8 mouse cellular contexts compared by ENCODE assay signal in genomic region chr12:69485652-69486651, GRCm38 (mm10).
DNase-seq lines count a peak whose midpoint lies in the region; ATAC-seq lines count a peak whose summit lies in the region.

No protein-coding gene starts in this region.

- H3K4me1 ChIP-seq in forebrain, embryonic 11.5 days (replicated peaks; ENCODE audit: control insufficient read depth, insufficient read depth, low read length), result peaks cover 4% of the 10 kb centered on the region; the same call in 1 of the 2 replicates
- peaks cover 8% of the 10 kb centered on the region for H3K4me1 ChIP-seq in midbrain, embryonic 12.5 days
- 0 out of 2 replicates have a peak, but pooled peaks cover 3% of the 10 kb centered on the region for H3K4me1 ChIP-seq in stomach, embryonic 15.5 days

- H3K4me3 ChIP-seq in forebrain, embryonic 11.5 days (ENCODE audit: low read depth, low read length), result no peak overlapping the region
- no peak overlapping the region for H3K4me3 ChIP-seq in midbrain, embryonic 12.5 days
- H3K4me3 ChIP-seq in stomach, embryonic 15.5 days (replicated peaks), result no peak overlapping the region

- H3K9me3 ChIP-seq in forebrain, embryonic 11.5 days (ENCODE audit: control insufficient read depth, low read length), result no peaks in the 10 kb centered on the region
- no peaks in the 10 kb centered on the region for H3K9me3 ChIP-seq in midbrain, embryonic 12.5 days
- H3K9me3 ChIP-seq in stomach, embryonic 15.5 days, result no peaks in the 10 kb centered on the region

- no peaks in the 10 kb centered on the region for H3K27me3 ChIP-seq in forebrain, embryonic 11.5 days (ENCODE audit: control insufficient read depth, insufficient read depth, low read length)
- H3K27me3 ChIP-seq in midbrain, embryonic 12.5 days, result no peaks in the 10 kb centered on the region
- H3K27me3 ChIP-seq in stomach, embryonic 15.5 days (replicated peaks), result no peaks in the 10 kb centered on the region

- ATAC-seq in forebrain, embryonic 11.5 days (replicated peaks; ENCODE audit: low FRiP score), result peak; percentile 30; the same call in 1 of the 2 replicates
- peak; percentile 85 to 91 for ATAC-seq in hematopoietic stem cell, adult 5-6 weeks (replicated peaks in 1 of 2; ENCODE audit: insufficient read depth in 1 of 2, low FRiP score in 2 of 2, low TSS enrichment in 1 of 2, low read depth in 1 of 2, poor library complexity in 2 of 2, severe bottlenecking in 2 of 2)
- ATAC-seq in midbrain, embryonic 12.5 days (ENCODE audit: low FRiP score, low read depth), result no peak
- peak; percentile 27; the same call in 1 of the 2 replicates for ATAC-seq in stomach, embryonic 15.5 days (ENCODE audit: insufficient read depth, low FRiP score, low read depth)

- peak; percentile 54 to 60 for DNase-seq in B cell, adult 2 months
- peak; percentile 44 for DNase-seq in MN1 (ENCODE audit: low spot score)
- no peak for DNase-seq in forebrain, embryonic 11.5 days (ENCODE audit: low spot score)
- DNase-seq in left cerebral cortex, postnatal 14 days (ENCODE audit: low spot score in 2 of 2), result peak; percentile 34 to 72
- DNase-seq in ovary, postnatal 36 days (ENCODE audit: low spot score), result no peak

- no peak overlapping the region for H3K27ac ChIP-seq in forebrain, embryonic 11.5 days (ENCODE audit: low read depth, low read length)
- H3K27ac ChIP-seq in midbrain, embryonic 12.5 days (replicated peaks), result no peak overlapping the region
- H3K27ac ChIP-seq in stomach, embryonic 15.5 days, result no peak overlapping the region

- H3K9ac ChIP-seq in forebrain, embryonic 11.5 days (ENCODE audit: low read length), result no peak overlapping the region
- H3K9ac ChIP-seq in midbrain, embryonic 12.5 days (replicated peaks), result no peak overlapping the region
- H3K9ac ChIP-seq in stomach, embryonic 15.5 days, result no peak overlapping the region

- H3K4me2 ChIP-seq in forebrain, embryonic 11.5 days (ENCODE audit: low read depth, low read length, severe bottlenecking), result peak overlapping the region; percentile 32; the same call in 1 of the 2 replicates
- H3K4me2 ChIP-seq in midbrain, embryonic 12.5 days (replicated peaks), result peak overlapping the region; percentile 32
- H3K4me2 ChIP-seq in stomach, embryonic 15.5 days, result peak overlapping the region; percentile 17; the same call in 1 of the 2 replicates

- intact Hi-C loops in left cerebral cortex, postnatal 14 days (cut with DNase I), result no loop called here

- H3K36me3 ChIP-seq in forebrain, embryonic 11.5 days (ENCODE audit: control insufficient read depth, insufficient read depth, low read length), result no peaks in the 10 kb centered on the region
- H3K36me3 ChIP-seq in midbrain, embryonic 12.5 days, result no peaks in the 10 kb centered on the region
- H3K36me3 ChIP-seq in stomach, embryonic 15.5 days, result no peaks in the 10 kb centered on the region

- 32% methylated on average over 14 of the region's 14 CpGs for WGBS in forebrain, embryonic 11.5 days
- WGBS in midbrain, embryonic 12.5 days, result 33% methylated on average over 14 of the region's 14 CpGs
- 30% methylated on average over 14 of the region's 14 CpGs for WGBS in stomach, embryonic 15.5 days

Comparison
In these comparisons a context has a peak if more than half of its experiments do, and no peak if none do; other contexts are left out.
1. DNase-seq: peak in B cell, adult 2 months (2 of 2), MN1 (single experiment) and left cerebral cortex, postnatal 14 days (2 of 2); none in forebrain, embryonic 11.5 days (single experiment) and ovary, postnatal 36 days (single experiment).
2. Peak in every context shown above with its lines, with median percentiles within 50 percentile points of each other: H3K4me2 ChIP-seq.